Mouse (Mus musculus) ES-Bruce4 (cell line): ENCODE data around the gene Smap2. TPM values are rescaled to one million over a fixed set of nuclear protein-coding genes. Genes with fewer than 3 reads are reported as not detected.

Source experiments
- H3K27ac ChIP-seq: 2 replicates; pipeline ENCODE4 v1.5.1; 2012; ENCODE audit warnings: low read length, inconsistent platforms; ENCODE audit not compliant: insufficient read depth
- H3K27me3 ChIP-seq: 2 replicates; pipeline ENCODE4 v1.6.1; 2012; ENCODE audit warnings: mild to moderate bottlenecking, low read length, inconsistent platforms; ENCODE audit not compliant: control insufficient read depth, poor library complexity, insufficient read depth, severe bottlenecking
- H3K36me3 ChIP-seq: 2 replicates; pipeline ENCODE4 v1.6.1; 2012; ENCODE audit warnings: inconsistent platforms, mild to moderate bottlenecking, low read length, moderate library complexity; ENCODE audit not compliant: control insufficient read depth, poor library complexity, insufficient read depth, severe bottlenecking
- H3K4me1 ChIP-seq: one replicate; pipeline ENCODE4 v1.8.1; 2011; ENCODE audit warnings: low read length; ENCODE audit not compliant: control insufficient read depth, insufficient read depth
- H3K4me3 ChIP-seq: 2 replicates; pipeline ENCODE4 v1.5.1; 2011; ENCODE audit warnings: low read depth, mild to moderate bottlenecking, low read length
- H3K9ac ChIP-seq: 2 replicates; pipeline ENCODE4 v1.6.1; 2012; ENCODE audit warnings: low read depth, mild to moderate bottlenecking, inconsistent platforms; ENCODE audit not compliant: poor library complexity, severe bottlenecking
- H3K9me3 ChIP-seq: replicated peaks from 2 replicates; pipeline ENCODE4 v1.6.1; 2012; ENCODE audit warnings: mild to moderate bottlenecking, low read length, inconsistent platforms; ENCODE audit not compliant: control insufficient read depth, poor library complexity, insufficient read depth, severe bottlenecking
- CTCF ChIP-seq: IDR thresholded peaks from one replicate; pipeline ENCODE4 v1.8.1; 2011; ENCODE audit warnings: low read depth, low read length
- EP300 ChIP-seq: IDR thresholded peaks from 2 replicates; pipeline ENCODE4 v1.6.1; 2011; ENCODE audit warnings: low read depth, low read length; ENCODE audit not compliant: insufficient read depth
- POLR2A ChIP-seq: IDR thresholded peaks from one replicate; pipeline ENCODE4 v1.8.1; 2011; ENCODE audit warnings: low read length; ENCODE audit not compliant: insufficient read depth
- polyA plus RNA-seq: library from polyadenylated mRNA; stranded (reverse); fragments of >200 nt; gene quantifications from 2 replicates; pipeline ENCODE4 v1.2.4, GENCODE M21; 2011; ENCODE audit warnings: low read depth; ENCODE audit not compliant: missing spikeins, insufficient read depth, insufficient read length

Gene Smap2
- polyA plus RNA-seq, 1 experiment: 23.9 TPM

DNA sequence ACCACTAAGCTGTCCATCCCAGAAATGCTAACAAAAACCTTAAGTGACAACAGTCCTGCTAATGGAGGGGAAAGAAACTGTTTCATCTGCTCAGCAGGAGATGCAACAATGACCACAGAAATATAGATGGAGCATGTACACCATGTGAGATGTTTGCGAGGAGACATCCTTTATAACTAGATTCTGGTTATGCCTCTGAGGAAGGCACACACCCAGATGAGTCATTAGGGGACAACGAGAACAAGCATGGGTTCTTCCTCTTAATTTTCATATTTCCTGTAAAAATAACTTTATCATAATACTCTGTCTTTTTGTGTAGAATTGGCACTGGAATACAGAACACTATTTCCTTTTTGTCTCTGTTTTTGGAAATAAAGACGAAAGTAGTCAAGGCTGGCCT lies 38.8 kb downstream of the Smap2 start:
- no peak overlapping the region for H3K9ac ChIP-seq
- peaks cover 6% of the 10 kb centered on the region for H3K36me3 ChIP-seq
- no peaks in the 10 kb centered on the region for H3K9me3 ChIP-seq
- H3K27me3 ChIP-seq: no peaks in the 10 kb centered on the region
- no peak overlapping the region for H3K27ac ChIP-seq
- TF ChIP-seq POLR2A (no peak), CTCF (no peak), EP300 (no peak)
- no peaks in the 10 kb centered on the region for H3K4me1 ChIP-seq
- H3K4me3 ChIP-seq: no peak overlapping the region

DNA sequence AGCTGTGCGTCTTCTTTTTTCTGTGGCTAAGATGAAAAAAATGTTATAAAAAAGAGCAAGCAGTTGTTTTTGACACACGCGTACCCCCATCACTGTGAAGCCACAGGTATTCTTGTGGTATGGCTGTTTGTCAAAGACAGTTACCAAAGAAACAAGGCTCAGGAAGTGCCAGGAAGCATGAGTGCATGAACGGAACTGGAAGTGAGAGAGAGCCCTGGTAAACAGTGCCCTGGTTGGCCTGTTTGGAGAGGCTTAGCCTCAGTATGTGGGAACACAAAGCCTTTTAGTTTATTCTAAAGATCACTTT lies 41.7 kb downstream of the Smap2 start:
- Histone ChIP-seq H3K9me3 (no peaks in the 10 kb centered on the region), H3K27ac (no peak overlapping the region), H3K36me3 (peaks cover 7% of the 10 kb centered on the region), H3K4me1 (no peaks in the 10 kb centered on the region), H3K9ac (no peak overlapping the region), H3K4me3 (no peak overlapping the region), H3K27me3 (no peaks in the 10 kb centered on the region)
- TF ChIP-seq EP300 (no peak), POLR2A (no peak), CTCF (no peak)

DNA sequence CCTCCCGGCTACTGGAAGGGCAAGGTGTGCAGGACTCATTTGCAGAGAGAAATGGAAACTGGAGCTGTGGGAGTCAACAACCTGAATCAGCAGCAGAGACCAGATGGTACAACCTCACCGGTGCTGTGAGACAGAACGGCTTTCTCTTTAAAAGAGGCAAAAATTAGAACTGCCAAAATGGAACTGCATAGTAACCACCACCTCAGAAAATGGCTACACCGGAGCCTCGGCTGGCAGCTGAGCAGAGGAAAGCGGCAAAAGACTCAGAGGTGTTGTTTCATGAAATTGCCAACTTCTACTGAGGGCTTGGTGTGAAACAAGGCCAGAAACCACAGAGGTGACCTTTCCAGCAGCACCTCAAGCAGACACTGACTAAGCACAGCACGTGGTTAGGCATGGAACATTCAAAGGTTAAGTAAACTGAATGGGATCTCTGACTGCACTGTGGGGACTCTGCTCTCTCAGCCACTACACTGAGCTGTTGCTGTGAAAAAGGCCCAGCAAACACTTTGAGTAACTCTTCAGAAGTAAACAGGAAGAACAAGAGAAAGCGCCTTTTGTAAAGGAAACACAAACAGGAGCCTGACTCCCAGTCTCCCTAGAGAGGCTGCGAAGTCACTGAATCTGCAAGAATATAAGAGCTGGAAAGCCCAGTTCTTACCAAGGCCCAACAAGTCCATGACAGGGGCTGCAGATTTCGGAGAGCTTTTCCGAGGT lies 42.2 kb downstream of the Smap2 start:
- TF ChIP-seq CTCF (no peak), POLR2A (no peak), EP300 (no peak)

DNA sequence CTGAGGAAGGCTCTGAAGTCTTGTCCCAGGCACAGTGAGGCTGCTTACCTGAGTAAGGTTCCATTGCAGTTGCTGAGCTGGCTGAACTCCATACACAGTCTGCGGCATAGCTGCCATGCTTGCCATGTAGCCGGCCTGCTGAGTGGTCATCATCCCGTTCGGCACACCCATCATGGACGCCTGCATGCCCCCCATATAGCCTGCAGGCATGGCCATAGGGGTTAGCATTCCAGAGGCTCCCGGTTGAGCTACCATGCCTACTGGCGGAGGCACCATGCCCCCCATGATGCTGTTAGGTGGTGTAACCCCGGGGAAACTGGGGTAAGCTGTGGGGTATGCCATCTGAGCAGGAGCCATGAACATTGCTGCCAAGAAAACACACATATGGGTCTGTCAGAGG lies 45.2 kb downstream of the Smap2 start:
- Histone ChIP-seq H3K27me3 (no peaks in the 10 kb centered on the region), H3K4me1 (no peaks in the 10 kb centered on the region), H3K9ac (no peak overlapping the region), H3K4me3 (no peak overlapping the region), H3K9me3 (no peaks in the 10 kb centered on the region), H3K27ac (no peak overlapping the region), H3K36me3 (peaks cover 7% of the 10 kb centered on the region)
- no peak for TF ChIP-seq CTCF
- TF ChIP-seq EP300: no peak
- no peak for TF ChIP-seq POLR2A

More for the DNA sequence above, 42.2 kb downstream of the Smap2 start:
- H3K27me3 ChIP-seq: no peaks in the 10 kb centered on the region
- peaks cover 7% of the 10 kb centered on the region for H3K36me3 ChIP-seq
- no peak overlapping the region for H3K27ac ChIP-seq
- no peaks in the 10 kb centered on the region for H3K9me3 ChIP-seq
- H3K9ac ChIP-seq: no peak overlapping the region
- H3K4me1 ChIP-seq: no peaks in the 10 kb centered on the region
- no peak overlapping the region for H3K4me3 ChIP-seq

DNA sequence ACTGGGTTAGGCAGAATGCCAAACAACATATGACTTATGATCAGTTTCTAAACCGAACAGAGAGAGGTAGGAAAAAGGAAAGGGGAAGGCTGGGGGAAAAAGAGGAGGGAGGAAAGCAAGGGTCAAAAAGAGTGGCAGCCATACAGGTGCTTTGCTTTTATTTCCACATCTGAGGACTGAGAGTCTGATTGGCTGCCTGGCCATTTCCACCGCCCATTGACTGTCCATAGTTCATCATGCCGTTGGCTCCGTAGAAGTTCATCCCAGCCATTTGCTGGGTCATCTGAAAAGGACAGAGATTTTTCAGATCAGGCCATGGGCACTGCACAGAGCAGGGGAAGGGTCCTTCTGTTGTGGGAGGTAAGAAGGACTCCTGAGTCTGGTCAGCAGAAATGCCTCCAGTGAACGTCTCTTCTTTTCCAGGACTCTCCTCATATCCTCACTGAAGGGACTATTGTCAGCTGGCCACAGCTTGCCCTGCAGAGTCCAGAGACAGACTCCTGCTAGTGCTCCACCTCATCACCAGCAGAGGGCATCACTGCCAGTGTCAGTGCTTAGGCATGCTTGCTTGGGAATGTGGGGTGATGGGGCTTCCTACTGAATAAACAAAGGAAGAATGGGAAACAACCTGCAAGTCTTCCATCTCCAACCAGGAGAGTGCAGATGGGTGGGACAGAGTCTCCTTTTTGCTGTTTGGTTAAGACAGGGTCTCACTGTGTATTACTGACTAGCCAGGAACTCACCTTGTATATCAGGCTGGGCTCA lies 47.5 kb downstream of the Smap2 start:
- Histone ChIP-seq H3K9me3 (no peaks in the 10 kb centered on the region), H3K27ac (no peak overlapping the region), H3K4me3 (no peak overlapping the region), H3K4me1 (no peaks in the 10 kb centered on the region), H3K9ac (no peak overlapping the region), H3K36me3 (peaks cover 7% of the 10 kb centered on the region), H3K27me3 (no peaks in the 10 kb centered on the region)
- TF ChIP-seq EP300 (no peak), CTCF (peak; percentile 72)

DNA sequence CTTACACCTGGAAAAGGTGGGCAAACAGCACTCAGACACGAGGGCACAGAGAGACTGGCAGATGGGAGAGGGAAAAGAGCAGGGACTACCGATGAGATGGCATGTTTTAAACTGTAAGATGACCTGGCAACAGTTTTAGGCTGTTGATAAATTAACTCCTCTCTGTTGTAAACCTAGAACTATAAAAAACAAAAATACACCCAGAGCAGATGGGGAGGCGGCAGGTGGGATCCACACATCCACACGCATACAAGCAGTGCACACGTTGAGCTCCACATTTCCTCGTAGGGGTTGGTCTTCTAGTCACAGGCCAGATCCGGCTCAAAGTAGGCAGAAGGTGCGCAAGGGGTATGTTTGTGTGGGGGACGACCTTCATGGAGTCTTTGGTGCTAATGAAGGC lies 48.6 kb downstream of the Smap2 start:
- H3K4me1 ChIP-seq: no peaks in the 10 kb centered on the region
- no peaks in the 10 kb centered on the region for H3K27me3 ChIP-seq
- H3K4me3 ChIP-seq: no peak overlapping the region
- H3K36me3 ChIP-seq: peaks cover 3% of the 10 kb centered on the region
- no peak overlapping the region for H3K9ac ChIP-seq
- no peak for TF ChIP-seq EP300
- TF ChIP-seq POLR2A: no peak
- TF ChIP-seq CTCF: no peak
- H3K27ac ChIP-seq: no peak overlapping the region
- H3K9me3 ChIP-seq: no peaks in the 10 kb centered on the region
